Mouse (Mus musculus) spleen, adult 2 months (tissue): ENCODE results near the gene Scml4.

Experiments
- CTCF ChIP-seq: fragments of 200-500 bp; IDR thresholded peaks from 2 replicates; pipeline ENCODE4 v1.5.1; 2011; ENCODE audit warnings: mild to moderate bottlenecking, inconsistent platforms; ENCODE audit not compliant: insufficient read depth, insufficient read length, insufficient replicate concordance; ENCODE audit errors: extremely low read depth
- POLR2A ChIP-seq: fragments of 200-500 bp; IDR thresholded peaks from 2 replicates; pipeline ENCODE4 v1.6.1; 2011; ENCODE audit warnings: low read depth, low read length, inconsistent platforms

DNA sequence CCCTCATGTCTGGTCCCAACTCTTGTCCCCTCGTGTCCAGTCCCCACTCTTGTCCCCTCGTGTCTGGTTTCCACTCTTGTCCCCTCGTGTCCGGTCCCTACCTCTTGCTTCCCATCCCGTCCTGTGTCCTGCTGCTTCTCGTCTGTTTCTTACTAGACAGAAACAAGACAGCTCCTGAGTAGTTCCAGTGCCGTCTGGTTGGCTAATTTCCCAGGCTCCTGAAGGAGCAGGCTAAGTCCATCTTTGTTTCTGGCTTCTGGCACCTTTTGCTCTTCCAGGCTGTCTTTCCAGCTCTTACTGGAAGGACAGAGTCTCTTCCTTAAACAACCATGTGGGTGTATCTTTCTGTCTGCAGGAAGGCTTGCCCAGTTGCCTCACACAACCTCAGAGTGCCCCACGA is 33.7 kb downstream of the Scml4 start:
- TF ChIP-seq POLR2A (no peak), CTCF (no peak)
